Mouse (Mus musculus): ENCODE measurements around the gene Rasgrp1. TPM values are rescaled to one million over a fixed set of nuclear protein-coding genes. Genes with fewer than 3 reads are reported as not detected.

The Rasgrp1 gene
- polyA plus RNA-seq, 1 experiment from 2014 or later = 1.9 TPM

DNA sequence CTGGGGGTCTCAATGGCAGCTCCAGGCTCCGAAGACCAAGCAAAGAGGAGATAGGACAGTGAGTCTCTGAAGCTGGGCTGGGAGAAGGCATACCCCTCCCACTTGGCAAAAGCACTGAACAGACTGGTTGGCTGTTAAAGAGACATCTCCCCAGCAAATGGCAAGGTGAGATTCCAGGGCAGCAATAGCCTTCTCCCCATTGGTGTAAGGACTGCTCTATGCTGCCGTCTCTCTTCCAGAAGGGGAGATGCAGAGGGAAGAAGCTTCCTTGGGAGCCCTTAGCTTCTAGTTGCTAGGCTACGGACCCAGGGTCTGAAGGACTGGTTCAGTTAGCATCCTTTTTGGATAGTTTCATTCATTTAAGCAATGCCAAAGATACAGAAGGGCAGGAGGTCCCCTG, 4.3 kb downstream of the Rasgrp1 start:
- Histone ChIP-seq H3K4me3 (ENCODE audit: low read depth, low read length) (no peak overlapping the region), H3K9me3 (ENCODE audit: control insufficient read depth, low read length) (no peaks in the 10 kb centered on the region), H3K9ac (ENCODE audit: low read depth, low read length) (no peak overlapping the region), H3K36me3 (ENCODE audit: control insufficient read depth, insufficient read depth, low read length) (no peaks in the 10 kb centered on the region), H3K27me3 (replicated peaks; ENCODE audit: control insufficient read depth, insufficient read depth, low read length) (peaks cover 22% of the 10 kb centered on the region), H3K27ac (replicated peaks; ENCODE audit: low read depth, low read length) (no peak overlapping the region), H3K4me2 (ENCODE audit: low read depth, low read length) (no peak overlapping the region), H3K4me1 (ENCODE audit: control insufficient read depth, insufficient read depth, low read length) (0 out of 2 replicates have a peak, but pooled peaks cover 2% of the 10 kb centered on the region)
- ATAC-seq (ENCODE audit: low read depth) (no peak), DNase-seq (ENCODE audit: low spot score) (no peak)
- WGBS = 58% methylated on average over 3 of the region's 3 CpGs

DNA sequence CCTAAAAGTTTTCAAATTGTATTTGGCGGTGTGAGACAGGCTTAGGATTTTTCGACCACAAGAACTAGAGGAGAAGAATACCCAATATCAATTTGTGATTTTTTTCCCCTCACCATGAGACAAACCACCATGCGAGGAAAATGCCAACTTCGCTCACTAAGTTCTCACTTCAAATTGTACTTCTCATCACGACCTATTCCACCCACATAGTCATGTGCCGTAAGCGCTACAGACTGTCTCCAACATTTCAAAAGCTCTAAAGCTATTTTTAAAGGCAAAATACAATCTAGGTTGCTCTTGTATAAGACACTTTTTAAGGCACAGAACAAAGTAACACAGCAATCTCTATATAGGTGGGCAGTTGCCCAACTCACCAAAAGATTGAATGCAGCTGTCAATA, 4.9 kb downstream of the Rasgrp1 start:
- H3K27me3 ChIP-seq (replicated peaks; ENCODE audit: control insufficient read depth, insufficient read depth, low read length) = peaks cover 19% of the 10 kb centered on the region
- H3K4me2 ChIP-seq (ENCODE audit: low read depth, low read length) = no peak overlapping the region
- 0 out of 2 replicates have a peak, but pooled peaks cover 1% of the 10 kb centered on the region for H3K4me1 ChIP-seq (ENCODE audit: control insufficient read depth, insufficient read depth, low read length)
- no peak overlapping the region for H3K9ac ChIP-seq (ENCODE audit: low read depth, low read length)
- 93% methylated on average over 7 of the region's 7 CpGs for WGBS
- no peak overlapping the region for H3K4me3 ChIP-seq (ENCODE audit: low read depth, low read length)
- H3K36me3 ChIP-seq (ENCODE audit: control insufficient read depth, insufficient read depth, low read length) = no peaks in the 10 kb centered on the region
- H3K27ac ChIP-seq (replicated peaks; ENCODE audit: low read depth, low read length) = no peak overlapping the region
- H3K9me3 ChIP-seq (ENCODE audit: control insufficient read depth, low read length) = no peaks in the 10 kb centered on the region
- no peak for ATAC-seq (ENCODE audit: low read depth)
- DNase-seq (ENCODE audit: low spot score) = no peak

DNA sequence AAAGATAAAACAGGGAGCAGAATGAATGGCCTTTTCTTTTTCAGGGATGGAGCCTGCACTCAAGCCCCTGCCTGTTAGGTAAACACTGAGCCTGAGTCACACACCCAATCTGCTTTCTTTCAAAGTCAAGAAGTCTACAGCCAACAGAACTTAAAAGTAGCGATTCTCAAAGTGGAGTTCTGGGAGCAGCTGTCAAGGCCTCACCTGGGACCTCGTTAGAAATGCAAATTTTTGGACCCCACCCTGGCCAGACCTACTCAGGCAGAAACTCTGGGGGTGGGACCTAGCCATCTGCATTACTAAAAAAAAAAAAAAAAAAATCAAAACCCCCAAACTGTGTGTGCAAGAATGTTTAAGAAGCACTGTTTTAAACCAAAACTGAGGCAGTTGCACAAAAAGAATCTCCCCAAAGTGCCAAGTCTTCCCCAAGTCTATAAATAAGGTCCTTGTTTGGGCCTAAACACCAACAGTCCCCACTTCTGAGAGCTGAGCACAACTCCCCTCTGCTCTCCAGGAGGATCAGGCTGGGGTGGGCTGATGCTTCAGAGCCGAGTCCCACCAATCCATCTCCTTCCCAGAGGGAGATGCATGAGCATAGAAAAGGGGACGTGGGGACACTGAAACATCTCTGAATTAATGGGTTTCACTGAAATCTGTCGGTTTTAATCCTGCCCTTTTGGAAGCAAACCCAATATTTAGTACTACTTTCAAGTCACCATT, 5.7 kb downstream of the Rasgrp1 start:
- Histone ChIP-seq H3K27me3 (replicated peaks; ENCODE audit: control insufficient read depth, insufficient read depth, low read length) (peaks cover 11% of the 10 kb centered on the region), H3K4me3 (ENCODE audit: low read depth, low read length) (no peak overlapping the region), H3K9ac (ENCODE audit: low read depth, low read length) (no peak overlapping the region), H3K4me2 (ENCODE audit: low read depth, low read length) (no peak overlapping the region), H3K9me3 (ENCODE audit: control insufficient read depth, low read length) (no peaks in the 10 kb centered on the region), H3K4me1 (ENCODE audit: control insufficient read depth, insufficient read depth, low read length) (no peaks in the 10 kb centered on the region), H3K27ac (replicated peaks; ENCODE audit: low read depth, low read length) (no peak overlapping the region), H3K36me3 (ENCODE audit: control insufficient read depth, insufficient read depth, low read length) (no peaks in the 10 kb centered on the region)
- ATAC-seq (ENCODE audit: low read depth) (no peak), DNase-seq (ENCODE audit: low spot score) (no peak)
- WGBS = 43% methylated on average over 5 of the region's 5 CpGs

DNA sequence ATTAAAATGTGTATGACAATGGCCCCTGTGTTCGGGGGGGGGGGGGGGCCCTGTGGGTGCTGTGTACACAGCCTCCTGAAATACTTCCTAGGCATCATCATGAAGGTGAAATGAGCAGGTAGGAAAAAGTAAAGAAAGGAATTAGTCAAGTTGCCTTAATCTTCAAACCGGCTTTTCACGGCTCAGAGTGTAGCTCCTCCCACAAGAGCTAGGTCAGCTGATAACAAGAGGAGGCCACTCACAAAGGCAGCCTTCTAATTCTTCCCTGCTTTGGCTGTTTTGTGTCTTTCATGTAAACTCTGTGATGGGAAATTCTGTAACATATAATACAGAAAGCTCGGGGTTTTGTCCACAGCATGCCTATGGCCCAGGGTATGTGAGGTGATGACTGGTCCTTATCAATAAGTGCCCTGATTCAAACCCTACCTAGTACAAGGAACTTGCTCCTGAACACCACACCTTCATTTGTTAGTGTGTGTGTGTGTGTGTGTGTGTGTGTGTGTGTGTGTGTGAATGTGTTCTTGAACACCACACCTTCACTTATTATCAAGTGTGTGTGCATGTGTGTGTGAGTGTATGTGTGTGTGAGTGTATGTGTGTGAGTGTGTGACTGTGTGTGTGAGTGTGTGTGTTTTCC, 7.1 kb downstream of the Rasgrp1 start:
- Histone ChIP-seq H3K36me3 (ENCODE audit: control insufficient read depth, insufficient read depth, low read length) (no peaks in the 10 kb centered on the region), H3K4me2 (ENCODE audit: low read depth, low read length) (no peak overlapping the region), H3K4me1 (ENCODE audit: control insufficient read depth, insufficient read depth, low read length) (no peaks in the 10 kb centered on the region), H3K4me3 (ENCODE audit: low read depth, low read length) (no peak overlapping the region), H3K27ac (replicated peaks; ENCODE audit: low read depth, low read length) (no peak overlapping the region), H3K9ac (ENCODE audit: low read depth, low read length) (no peak overlapping the region), H3K27me3 (replicated peaks; ENCODE audit: control insufficient read depth, insufficient read depth, low read length) (0 out of 2 replicates have a peak, but pooled peaks cover 3% of the 10 kb centered on the region), H3K9me3 (ENCODE audit: control insufficient read depth, low read length) (no peaks in the 10 kb centered on the region)
- 33% methylated on average over 4 of the region's 4 CpGs for WGBS
- ATAC-seq (ENCODE audit: low read depth) (no peak), DNase-seq (ENCODE audit: low spot score) (no peak)

DNA sequence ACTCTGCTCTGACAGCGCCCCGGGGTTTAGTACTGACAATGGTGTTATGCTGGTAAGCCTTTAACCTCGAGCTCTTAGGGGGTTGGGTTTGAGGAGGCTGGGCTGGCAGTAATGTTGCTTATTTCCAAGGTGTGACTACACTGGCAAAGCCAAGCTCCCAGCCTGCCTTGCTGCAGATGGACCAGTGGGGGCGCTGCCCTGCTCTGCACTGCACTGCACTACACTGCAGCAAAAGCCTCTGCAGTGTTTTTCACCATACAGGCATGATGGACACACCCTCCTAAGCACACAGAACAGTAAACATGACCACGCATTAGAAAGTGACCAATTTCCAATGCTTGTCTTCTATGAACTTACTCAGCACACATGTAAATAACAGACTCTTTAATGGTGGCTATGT, 11.2 kb downstream of the Rasgrp1 start:
- no peak for DNase-seq (ENCODE audit: low spot score)
- H3K27me3 ChIP-seq (replicated peaks; ENCODE audit: control insufficient read depth, insufficient read depth, low read length) = no peaks in the 10 kb centered on the region
- no peaks in the 10 kb centered on the region for H3K9me3 ChIP-seq (ENCODE audit: control insufficient read depth, low read length)
- no peak overlapping the region for H3K4me3 ChIP-seq (ENCODE audit: low read depth, low read length)
- H3K36me3 ChIP-seq (ENCODE audit: control insufficient read depth, insufficient read depth, low read length) = no peaks in the 10 kb centered on the region
- no peak overlapping the region for H3K27ac ChIP-seq (replicated peaks; ENCODE audit: low read depth, low read length)
- H3K4me2 ChIP-seq (ENCODE audit: low read depth, low read length) = no peak overlapping the region
- H3K4me1 ChIP-seq (ENCODE audit: control insufficient read depth, insufficient read depth, low read length) = no peaks in the 10 kb centered on the region
- H3K9ac ChIP-seq (ENCODE audit: low read depth, low read length) = no peak overlapping the region
- ATAC-seq (ENCODE audit: low read depth) = no peak
- WGBS = 55% methylated on average over 5 of the region's 5 CpGs

DNA sequence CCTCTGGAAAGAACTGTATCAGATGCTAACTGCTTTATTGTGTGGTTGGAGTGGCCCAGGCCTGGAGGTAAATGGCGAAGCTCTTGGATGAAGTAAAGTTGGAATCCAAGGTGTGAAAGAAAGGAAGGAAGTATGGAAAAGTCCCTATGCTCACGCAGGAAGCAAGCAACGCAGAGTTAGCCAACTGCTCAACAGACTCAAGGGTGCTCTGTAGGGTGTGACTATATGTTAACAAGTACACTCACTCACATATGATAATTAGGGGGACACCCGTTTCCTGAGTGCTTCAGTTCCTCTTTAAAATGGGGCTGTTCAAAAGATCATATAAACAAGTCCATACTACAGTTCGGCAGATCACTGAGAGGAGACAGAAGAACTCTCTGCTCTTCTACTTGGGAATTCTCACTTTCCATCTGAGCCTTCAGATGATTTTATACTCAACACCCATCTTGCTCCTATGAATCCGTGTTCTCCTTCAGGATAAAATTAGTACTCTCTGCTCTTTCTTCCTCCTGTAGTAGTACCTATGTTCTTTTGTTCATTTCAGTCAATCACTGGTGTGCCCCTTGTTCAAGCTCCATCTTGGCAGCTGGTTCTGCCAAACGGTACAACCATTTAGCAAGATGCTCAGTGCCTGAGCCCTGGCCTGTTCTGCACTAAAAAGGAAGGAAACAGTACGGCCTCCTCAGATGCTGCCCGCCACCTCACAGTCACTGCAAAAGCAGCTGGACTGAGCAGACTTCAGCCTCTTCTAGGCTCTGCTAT, 14.1 kb downstream of the Rasgrp1 start:
- WGBS = 82% methylated on average over 9 of the region's 9 CpGs
- no peaks in the 10 kb centered on the region for H3K4me1 ChIP-seq (ENCODE audit: control insufficient read depth, insufficient read depth, low read length)
- no peak overlapping the region for H3K9ac ChIP-seq (ENCODE audit: low read depth, low read length)
- H3K4me3 ChIP-seq (ENCODE audit: low read depth, low read length) = no peak overlapping the region
- H3K27me3 ChIP-seq (replicated peaks; ENCODE audit: control insufficient read depth, insufficient read depth, low read length) = no peaks in the 10 kb centered on the region
- no peaks in the 10 kb centered on the region for H3K9me3 ChIP-seq (ENCODE audit: control insufficient read depth, low read length)
- no peak for ATAC-seq (ENCODE audit: low read depth)
- H3K4me2 ChIP-seq (ENCODE audit: low read depth, low read length) = no peak overlapping the region
- no peak overlapping the region for H3K27ac ChIP-seq (replicated peaks; ENCODE audit: low read depth, low read length)
- no peak for DNase-seq (ENCODE audit: low spot score)
- no peaks in the 10 kb centered on the region for H3K36me3 ChIP-seq (ENCODE audit: control insufficient read depth, insufficient read depth, low read length)

DNA sequence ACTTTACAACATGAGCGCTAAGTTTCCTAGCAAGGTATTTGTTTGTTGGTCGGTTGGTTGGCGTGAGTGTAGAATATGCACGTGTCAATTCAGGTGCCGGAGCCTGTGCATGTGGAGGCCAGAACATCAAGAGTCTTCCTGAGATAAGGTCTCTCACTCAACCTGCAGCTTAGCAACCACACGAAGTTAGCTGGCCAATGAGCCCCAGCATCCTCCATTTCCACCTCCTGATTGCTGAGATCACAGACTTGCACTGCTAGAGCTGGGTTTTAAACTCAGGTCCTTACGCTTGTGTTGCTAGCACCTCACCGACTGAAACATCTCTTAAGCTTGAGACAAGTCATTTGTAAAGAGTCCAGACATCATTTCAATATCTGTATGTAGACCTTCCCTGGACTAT, 20.4 kb downstream of the Rasgrp1 start:
- H3K4me3 ChIP-seq (ENCODE audit: low read depth, low read length) = no peak overlapping the region
- ATAC-seq (ENCODE audit: low read depth) (no peak), DNase-seq (ENCODE audit: low spot score) (no peak)
- 90% methylated on average over 8 of the region's 8 CpGs for WGBS
- H3K4me1 ChIP-seq (ENCODE audit: control insufficient read depth, insufficient read depth, low read length) = no peaks in the 10 kb centered on the region
- H3K36me3 ChIP-seq (ENCODE audit: control insufficient read depth, insufficient read depth, low read length) = no peaks in the 10 kb centered on the region
- no peak overlapping the region for H3K4me2 ChIP-seq (ENCODE audit: low read depth, low read length)
- H3K27ac ChIP-seq (replicated peaks; ENCODE audit: low read depth, low read length) = no peak overlapping the region
- H3K27me3 ChIP-seq (replicated peaks; ENCODE audit: control insufficient read depth, insufficient read depth, low read length) = no peaks in the 10 kb centered on the region
- H3K9ac ChIP-seq (ENCODE audit: low read depth, low read length) = no peak overlapping the region
- H3K9me3 ChIP-seq (ENCODE audit: control insufficient read depth, low read length) = no peaks in the 10 kb centered on the region

DNA sequence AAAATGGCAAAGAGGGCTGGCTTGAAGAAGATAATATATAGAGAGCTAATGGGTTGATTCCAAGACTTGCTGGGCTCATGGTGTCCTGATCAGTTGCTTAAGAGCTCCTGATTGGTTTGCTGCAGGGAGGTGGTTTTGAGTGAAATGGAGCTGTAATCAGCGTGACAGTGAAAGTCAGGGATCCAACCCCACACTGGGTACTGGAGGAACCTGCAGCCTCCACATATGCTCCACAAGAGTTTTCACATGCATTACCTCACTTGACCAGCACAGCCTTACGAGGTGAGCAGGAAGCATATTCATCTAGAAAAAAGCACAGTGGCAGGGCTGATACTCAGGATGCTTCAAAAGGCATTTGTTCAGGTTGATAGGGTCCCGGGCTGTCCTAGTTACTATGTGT, 21.6 kb downstream of the Rasgrp1 start:
- no peaks in the 10 kb centered on the region for H3K4me1 ChIP-seq (ENCODE audit: control insufficient read depth, insufficient read depth, low read length)
- no peak for ATAC-seq (ENCODE audit: low read depth)

More for the DNA sequence above, 21.6 kb downstream of the Rasgrp1 start:
- Histone ChIP-seq H3K36me3 (ENCODE audit: control insufficient read depth, insufficient read depth, low read length) (no peaks in the 10 kb centered on the region), H3K4me3 (ENCODE audit: low read depth, low read length) (no peak overlapping the region), H3K27ac (replicated peaks; ENCODE audit: low read depth, low read length) (no peak overlapping the region), H3K9ac (ENCODE audit: low read depth, low read length) (no peak overlapping the region), H3K4me2 (ENCODE audit: low read depth, low read length) (no peak overlapping the region), H3K9me3 (ENCODE audit: control insufficient read depth, low read length) (0 out of 2 replicates have a peak, but pooled peaks cover under 1% of the 10 kb centered on the region), H3K27me3 (replicated peaks; ENCODE audit: control insufficient read depth, insufficient read depth, low read length) (no peaks in the 10 kb centered on the region)
- WGBS = 59% methylated on average over 3 of the region's 3 CpGs
- no peak for DNase-seq (ENCODE audit: low spot score)

All from embryonic facial prominence, embryonic 14.5 days (tissue).